Mouse (Mus musculus) ES-E14 (cell line): ENCODE measurements at regions not wholly inside any gene's neighbourhood (a gene's known extent, or its start where the extent isn't known, plus 50 kb on each side); places are given as distances from the start of the nearest gene placed in this dataset.

Experiments used
- CHD2 ChIP-seq: IDR thresholded peaks from 2 replicates; pipeline ENCODE4 v1.6.1; 2014; ENCODE audit warnings: mild to moderate bottlenecking, low read depth, low read length, inconsistent platforms
- HCFC1 ChIP-seq: IDR thresholded peaks from 2 replicates; pipeline ENCODE4 v1.6.1; 2012; ENCODE audit warnings: low read length, inconsistent platforms, borderline replicate concordance; ENCODE audit not compliant: insufficient read depth

- no peak for TF ChIP-seq CHD2
- no peak for TF ChIP-seq HCFC1
Measured at GRCm38 (mm10) chr13:101142761-101143160, 309.5 kb upstream of the Slc30a5 start.
